Mouse (Mus musculus): ENCODE results near the gene Rhbdf1.

Gene Rhbdf1

DNA sequence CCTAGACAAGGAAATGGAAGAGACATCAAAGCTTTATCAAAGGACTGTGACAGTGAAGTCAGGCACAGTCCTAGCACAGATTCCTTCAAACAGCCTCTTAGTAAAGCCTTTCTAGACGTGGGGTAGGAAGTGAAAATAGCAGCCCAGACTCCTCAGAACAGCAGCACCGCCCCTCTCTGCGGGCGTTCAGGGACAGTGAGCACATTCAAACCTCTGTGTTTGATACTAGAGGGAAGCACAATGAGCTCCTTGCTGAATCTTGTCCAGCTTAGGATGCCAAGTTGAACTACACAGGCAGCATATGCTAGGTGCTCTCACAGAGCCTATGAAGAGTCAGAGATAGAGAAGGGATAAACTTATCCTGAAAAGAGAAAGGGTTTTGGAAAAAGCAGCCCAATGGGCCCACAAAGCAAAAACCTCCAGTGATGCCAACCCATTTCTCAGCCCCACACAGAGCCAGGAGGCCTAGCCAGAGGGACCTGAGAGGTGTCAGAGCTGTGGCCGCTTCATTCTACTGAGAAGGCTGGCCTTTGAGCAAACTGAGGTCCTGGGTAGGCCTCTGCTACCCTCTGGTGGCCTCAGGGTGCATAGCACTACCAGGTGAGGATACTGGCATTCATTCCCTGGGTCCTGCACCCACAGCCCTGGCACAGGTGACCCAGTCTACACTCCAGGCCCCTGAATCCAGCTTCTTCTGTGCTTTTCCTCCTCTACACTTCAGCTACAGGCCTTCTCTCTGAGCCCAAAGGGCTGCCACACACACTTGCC is 16.2 kb upstream of the Rhbdf1 start:
- DNase-seq: peak; percentile 79

GRCm38 (mm10) chr11:32237411-32237795 is 15.3 kb upstream of the Rhbdf1 start:
- DNase-seq: no peak

GRCm38 (mm10) chr11:32236712-32237410 is 14.8 kb upstream of the Rhbdf1 start:
- DNase-seq: peak; percentile 37

DNA sequence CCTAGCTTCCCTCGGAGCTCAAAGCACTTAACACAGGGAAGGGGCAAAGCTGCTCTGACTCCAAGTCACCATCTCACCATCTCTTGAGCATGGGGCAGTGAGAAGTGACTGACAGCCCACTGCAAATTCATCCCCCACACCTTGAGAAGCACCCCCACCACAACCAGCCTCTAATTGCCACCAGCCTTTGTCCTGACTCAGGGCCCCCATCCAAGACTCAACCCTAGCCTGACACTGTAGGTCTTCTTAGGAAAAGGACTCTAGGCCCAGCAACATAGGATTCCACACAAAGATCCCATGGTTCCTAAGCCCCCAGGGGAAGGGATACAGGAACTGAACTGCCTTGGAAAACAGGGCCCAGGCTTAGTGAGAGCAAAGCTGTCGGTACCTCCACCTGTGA is 14.0 kb upstream of the Rhbdf1 start:
- DNase-seq: no peak

DNA sequence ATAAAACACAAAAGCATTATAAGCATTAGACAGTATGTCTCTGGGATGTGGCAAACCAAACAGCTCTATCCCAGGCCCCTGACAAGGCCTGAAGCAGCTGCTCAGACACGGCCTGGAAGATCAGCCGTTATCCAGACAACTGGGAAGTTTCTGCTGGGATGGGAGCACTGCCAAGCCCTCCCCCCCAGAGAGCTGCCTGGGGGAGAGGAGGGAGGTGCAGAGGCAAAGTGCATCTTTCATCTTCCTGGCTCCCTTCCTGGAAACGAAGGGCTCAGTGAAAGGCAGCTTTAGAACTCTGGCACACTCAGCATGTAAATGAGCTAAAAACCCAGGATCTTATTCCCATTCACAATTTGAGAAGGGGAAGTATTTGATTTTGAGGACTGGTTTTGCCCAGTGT is 13.5 kb upstream of the Rhbdf1 start:
- DNase-seq: no peak

DNA sequence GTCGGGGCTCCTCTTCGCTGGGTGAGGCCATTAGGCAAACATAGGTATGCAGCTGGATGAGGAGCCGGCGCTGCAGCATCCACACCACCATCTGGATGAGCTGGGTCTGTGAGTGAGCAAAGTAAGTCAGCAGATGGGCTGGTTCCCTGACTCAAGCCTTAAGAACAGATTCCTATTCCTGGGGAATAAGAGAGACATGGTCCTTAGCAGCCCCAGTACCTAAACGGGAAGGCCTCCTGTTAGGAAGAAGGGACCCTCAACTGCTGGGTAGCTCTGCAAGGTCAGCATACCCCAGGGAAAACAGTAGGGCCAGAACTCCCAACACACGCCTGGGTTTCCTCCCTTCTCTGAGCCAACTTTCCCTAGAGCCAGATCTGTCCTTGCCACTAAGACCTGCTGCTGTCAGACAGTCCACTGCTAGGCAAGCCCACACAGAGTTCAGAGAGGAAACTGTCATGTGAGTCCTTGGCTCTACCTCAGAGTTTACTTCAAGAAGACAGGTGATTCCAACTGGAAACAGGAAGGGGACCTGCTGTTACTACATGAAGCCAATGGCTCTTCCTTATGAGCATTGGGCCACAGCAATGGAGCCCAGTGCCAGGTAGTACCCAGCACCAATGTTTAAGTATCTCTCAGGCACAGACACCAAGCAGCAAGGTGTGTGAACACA is 12.9 kb upstream of the Rhbdf1 start:
- no peak for DNase-seq

GRCm38 (mm10) chr11:32233895-32234294 is 11.8 kb upstream of the Rhbdf1 start:
- DNase-seq: no peak

DNA sequence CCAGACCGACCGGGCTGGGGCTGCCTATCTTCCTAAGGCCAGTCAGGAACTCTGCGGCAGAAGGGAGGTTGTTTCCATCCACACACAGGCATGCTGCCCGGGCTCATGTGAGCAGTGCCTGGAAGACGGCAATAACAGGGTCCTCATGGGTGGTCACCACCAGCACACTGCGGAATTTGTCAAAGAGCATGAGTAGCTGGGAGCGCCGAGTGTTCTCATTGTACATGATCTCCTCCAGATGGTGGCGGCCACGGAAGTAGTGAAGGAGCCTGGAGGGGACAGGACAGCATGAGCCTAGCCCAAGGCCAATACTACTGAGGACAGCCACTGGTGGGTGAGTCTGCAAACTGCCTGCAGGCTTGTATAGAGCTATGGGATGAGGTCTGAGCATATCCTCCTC is 10.7 kb upstream of the Rhbdf1 start:
- DNase-seq: no peak

DNA sequence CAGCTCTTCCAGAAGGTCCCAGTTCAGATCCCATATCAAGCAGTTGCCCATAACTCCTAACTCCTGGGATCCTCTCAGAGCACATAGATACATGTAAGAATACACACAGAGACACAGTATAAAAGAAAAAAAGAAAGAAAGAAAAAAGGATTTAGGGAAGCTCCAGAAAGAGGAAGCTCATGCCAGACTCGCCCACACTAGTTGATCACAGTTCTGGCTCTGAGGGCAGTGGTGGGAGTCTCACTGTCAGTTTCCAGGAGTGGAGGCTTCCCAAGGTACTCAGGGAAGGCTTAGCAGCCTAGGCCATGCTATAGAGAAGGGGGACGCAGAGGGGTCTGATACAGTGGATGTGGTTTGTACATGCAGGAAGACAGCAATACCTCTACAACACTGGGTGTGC is 9.0 kb upstream of the Rhbdf1 start:
- no peak for DNase-seq

DNA sequence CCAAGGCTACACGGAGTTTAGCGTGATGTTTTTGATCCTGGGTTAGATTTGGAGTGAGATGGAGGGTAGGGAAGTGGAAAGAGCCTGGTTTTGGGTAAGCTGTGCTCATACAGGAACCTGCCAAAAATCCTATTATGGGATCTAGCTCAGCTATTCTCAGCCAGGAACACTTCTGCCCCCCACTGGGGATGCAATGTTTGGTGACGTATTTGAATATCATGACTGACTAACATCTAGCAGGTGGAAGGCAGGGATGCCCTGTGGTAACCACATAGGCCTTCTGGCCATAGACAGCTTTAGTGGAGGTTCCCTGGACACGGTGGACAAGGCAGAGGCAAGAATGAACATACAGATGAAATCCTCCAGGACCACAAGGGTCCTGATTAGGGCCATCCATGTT is 8.1 kb upstream of the Rhbdf1 start:
- peak; percentile 36 for DNase-seq

DNA sequence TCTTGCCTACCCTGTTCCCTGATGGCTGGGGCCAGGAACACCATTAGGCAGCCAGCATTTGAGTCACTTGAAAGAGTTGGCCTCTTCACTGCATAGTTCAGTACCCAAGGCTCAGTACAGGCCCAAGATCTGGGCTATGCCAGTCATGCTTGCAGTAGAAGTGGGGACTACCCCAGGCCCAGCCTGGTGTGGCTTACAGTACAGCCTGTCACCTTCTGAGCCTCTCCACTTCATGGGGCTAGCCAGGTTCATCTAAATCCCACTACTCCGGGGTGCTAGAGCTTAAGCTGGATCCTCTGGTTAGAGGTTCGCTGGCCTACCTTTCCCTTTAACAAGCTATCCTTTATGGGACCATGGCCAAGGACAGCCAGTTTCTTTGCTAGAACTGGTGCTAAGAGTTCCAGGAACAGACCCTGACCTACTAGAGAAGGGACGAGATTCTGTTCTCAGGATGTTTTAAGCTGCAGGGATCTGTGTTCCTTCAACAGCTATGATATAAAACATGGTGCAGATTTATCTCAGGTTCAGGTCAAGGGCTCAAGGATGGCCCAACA is 6.3 kb upstream of the Rhbdf1 start:
- no peak for DNase-seq

- no peak for DNase-seq
Observed at GRCm38 (mm10) chr11:32227555-32227954, 5.5 kb upstream of the Rhbdf1 start.

- DNase-seq: no peak
Observed at GRCm38 (mm10) chr11:32227041-32227440, 4.9 kb upstream of the Rhbdf1 start.

DNA sequence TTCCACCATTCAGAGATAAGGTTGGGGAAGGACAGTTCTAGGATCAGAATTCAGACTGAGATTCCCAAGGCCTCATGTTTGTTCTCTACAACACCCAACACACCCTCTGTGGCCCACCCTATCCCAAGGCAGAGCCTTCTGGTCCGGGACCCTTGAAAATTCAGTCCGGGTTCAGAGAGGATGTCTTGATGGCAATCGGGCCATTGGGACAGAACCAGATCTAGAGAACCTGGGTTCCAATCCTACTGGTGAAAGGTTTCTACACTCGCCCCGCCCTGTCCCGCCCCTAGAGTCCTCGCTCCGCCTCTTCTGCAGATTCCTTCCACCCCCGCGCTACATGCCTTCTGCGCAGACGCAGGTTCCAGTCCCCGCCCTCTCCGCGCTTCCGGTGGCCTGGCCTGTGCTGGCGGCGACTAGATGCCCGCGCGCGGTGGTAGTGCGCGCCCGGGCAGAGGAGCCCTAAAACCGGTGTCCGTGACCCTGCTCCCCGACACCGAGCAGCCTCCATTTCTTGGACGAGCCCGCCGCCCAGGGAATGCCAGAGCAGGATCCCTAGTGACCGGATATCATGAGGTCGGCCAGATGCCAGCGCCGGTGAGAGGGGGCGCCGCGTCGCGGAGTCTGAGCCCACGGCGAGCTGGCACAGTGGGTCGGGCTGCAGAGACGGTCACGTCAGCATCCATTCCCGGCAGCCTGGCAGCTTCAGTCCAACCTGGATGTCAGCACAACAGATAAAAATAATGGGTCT is 4.2 kb upstream of the Rhbdf1 start, which contains the start of gene Mpg:
Mpg (plus strand) TSS at position 382 of the 748 bp plus-strand sequence.
- peak; percentile 93 for DNase-seq

- DNase-seq: peak; percentile 38
Observed at GRCm38 (mm10) chr11:32225222-32226104, 3.4 kb upstream of the Rhbdf1 start.

DNA sequence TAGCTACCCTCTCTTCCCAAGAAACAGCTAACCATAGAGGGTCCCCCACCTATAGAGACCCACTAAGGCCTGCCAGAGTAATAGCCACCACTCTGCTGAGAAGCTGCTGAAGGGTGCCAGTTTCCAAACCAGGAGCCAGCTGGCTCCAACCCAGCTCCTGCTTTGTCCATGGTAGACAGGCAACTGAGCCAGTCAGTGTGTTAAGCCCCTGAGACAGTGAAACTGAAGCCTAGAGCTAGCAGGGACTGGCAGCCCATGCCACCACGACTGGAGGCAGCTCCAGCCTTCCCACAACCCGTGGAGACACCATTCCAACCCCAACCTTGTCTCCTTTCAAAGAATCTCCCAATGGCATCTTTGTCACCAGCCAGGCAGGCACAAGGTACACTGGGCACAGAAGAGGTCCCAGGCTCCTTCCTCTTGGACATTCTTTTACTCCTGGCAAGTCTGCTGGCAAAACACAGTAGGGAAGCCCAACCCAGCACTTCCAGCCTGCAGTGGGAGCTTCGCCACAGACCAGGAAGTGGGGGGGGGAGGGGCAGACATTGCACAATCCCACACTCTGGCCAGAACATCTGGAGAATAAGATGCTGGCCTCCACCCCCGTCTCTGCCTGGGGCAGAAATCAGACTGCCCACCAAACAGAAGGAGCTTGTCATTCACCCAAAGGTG is 2.5 kb upstream of the Rhbdf1 start:
- no peak for DNase-seq

DNA sequence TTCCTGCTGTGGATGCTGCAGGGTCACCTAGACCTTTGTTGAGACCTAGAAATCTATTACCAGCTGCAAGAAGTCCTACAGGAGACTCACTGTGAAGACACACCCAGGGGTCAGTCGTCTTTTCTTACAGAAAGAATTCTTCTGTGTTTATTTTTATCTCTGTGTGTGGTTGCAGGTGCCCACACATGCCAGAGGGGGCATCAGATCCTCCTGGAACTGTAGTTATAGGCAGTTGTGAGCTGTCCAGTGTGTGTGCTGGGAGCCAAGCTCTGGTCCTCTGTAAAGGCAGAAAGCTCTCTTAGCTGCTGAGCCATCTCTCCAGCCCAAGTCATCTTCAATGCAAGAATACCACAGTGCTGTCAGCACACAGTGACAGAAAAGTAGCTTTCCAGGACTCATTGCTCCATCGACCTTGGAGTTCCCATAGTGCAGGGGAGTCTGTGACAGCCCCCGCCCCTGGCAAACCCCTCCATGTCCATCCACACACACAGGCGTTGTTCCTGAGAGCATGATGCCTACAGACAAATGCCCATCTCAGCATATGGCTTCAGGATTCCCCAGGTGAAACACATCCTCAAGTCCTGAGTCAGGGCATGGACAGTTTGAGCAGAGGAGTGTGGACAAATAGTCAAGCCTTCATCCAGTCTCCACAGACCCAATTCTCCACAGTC is 1.3 kb upstream of the Rhbdf1 start:
- DNase-seq: no peak

GRCm38 (mm10) chr11:32222570-32223194 is 582 bp upstream of the Rhbdf1 start:
- peak; percentile 31 for DNase-seq

GRCm38 (mm10) chr11:32221225-32221950 is 712 bp downstream of the Rhbdf1 start:
- peak; percentile 32 for DNase-seq

Data from thymus, postnatal 14 days (tissue).